Mouse (Mus musculus): Measurements from ENCODE around the gene Hrct1. TPM values are rescaled to one million over a fixed set of nuclear protein-coding genes. Genes with fewer than 3 reads are reported as not detected.

The Hrct1 gene
- polyA plus RNA-seq, 2 experiments: 2.1 to 3.2 TPM

DNA sequence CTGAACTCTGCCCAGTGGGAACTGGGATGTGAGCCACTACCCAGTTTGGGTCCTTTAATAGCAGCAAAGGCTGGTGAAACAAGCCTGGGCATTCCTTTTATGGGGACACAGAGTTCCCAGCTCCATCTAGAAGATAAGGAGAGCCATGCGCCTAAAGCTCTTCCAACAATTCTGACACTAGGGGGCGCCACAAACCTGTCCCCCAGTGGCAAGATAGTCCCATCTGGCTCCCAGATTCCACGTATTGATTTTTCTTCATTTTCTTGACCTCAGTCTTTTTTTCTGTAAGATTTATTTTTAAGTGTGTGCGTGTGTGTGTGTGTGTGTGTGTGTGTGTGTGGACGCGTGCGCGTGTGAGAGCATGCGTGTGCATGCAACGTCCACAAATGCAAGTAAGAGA lies 33.5 kb downstream of the Hrct1 start:
- ATAC-seq (ENCODE audit: low FRiP score, low read depth) (no peak), DNase-seq (ENCODE audit: low spot score) (peak; percentile 26)
- peaks cover 10% of the 10 kb centered on the region; the same call in 1 of the 2 replicates for H3K4me1 ChIP-seq (ENCODE audit: control insufficient read depth, insufficient read depth, low read length)
- no peaks in the 10 kb centered on the region for H3K27me3 ChIP-seq (ENCODE audit: control insufficient read depth, insufficient read depth, low read length)
- H3K4me3 ChIP-seq (replicated peaks; ENCODE audit: low read length): no peak overlapping the region
- H3K36me3 ChIP-seq (ENCODE audit: control insufficient read depth, insufficient read depth, low read length): no peaks in the 10 kb centered on the region
- TF ChIP-seq POLR2A (IDR thresholded peaks at IDR 0.05; ENCODE audit: borderline replicate concordance, extremely low read depth, insufficient read depth, insufficient read length): no peak
- H3K9ac ChIP-seq (ENCODE audit: low read depth, low read length, severe bottlenecking): no peak overlapping the region
- no peak overlapping the region for H3K4me2 ChIP-seq (replicated peaks; ENCODE audit: low read depth, low read length, severe bottlenecking)
- H3K27ac ChIP-seq (replicated peaks; ENCODE audit: low read depth, low read length): peak overlapping the region; percentile 45
- no peaks in the 10 kb centered on the region for H3K9me3 ChIP-seq (ENCODE audit: control insufficient read depth, low read length)
- 68% methylated on average over 10 of the region's 10 CpGs for WGBS

DNA sequence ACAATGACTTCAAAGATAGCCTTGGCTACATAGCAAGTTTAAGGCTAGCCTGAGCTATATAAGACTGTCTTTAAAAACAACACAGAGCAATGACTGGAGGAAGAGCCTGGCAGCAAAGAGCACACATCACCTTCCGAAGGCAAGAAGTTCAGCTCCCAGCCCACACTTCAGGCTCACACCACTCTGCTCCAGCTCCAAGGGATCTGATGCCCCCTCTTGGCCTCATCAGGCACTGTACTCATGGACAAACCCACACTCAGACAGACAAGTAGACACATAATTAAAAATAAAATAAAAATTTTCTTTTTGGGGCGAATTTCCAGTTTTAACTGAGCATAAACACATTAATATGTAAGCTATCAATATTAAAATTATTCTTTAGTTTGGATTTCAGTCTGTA lies 34.3 kb downstream of the Hrct1 start:
- no peaks in the 10 kb centered on the region for H3K36me3 ChIP-seq (ENCODE audit: control insufficient read depth, insufficient read depth, low read length)
- H3K4me2 ChIP-seq (replicated peaks; ENCODE audit: low read depth, low read length, severe bottlenecking): no peak overlapping the region
- no peak overlapping the region for H3K9ac ChIP-seq (ENCODE audit: low read depth, low read length, severe bottlenecking)
- no peaks in the 10 kb centered on the region for H3K27me3 ChIP-seq (ENCODE audit: control insufficient read depth, insufficient read depth, low read length)
- TF ChIP-seq POLR2A (IDR thresholded peaks at IDR 0.05; ENCODE audit: borderline replicate concordance, extremely low read depth, insufficient read depth, insufficient read length): no peak
- ATAC-seq (ENCODE audit: low FRiP score, low read depth) (no peak), DNase-seq (ENCODE audit: low spot score) (no peak)
- 83% methylated on average over 2 of the region's 2 CpGs for WGBS
- H3K4me3 ChIP-seq (replicated peaks; ENCODE audit: low read length): no peak overlapping the region
- H3K9me3 ChIP-seq (ENCODE audit: control insufficient read depth, low read length): no peaks in the 10 kb centered on the region
- no peak overlapping the region for H3K27ac ChIP-seq (replicated peaks; ENCODE audit: low read depth, low read length)
- peaks cover 10% of the 10 kb centered on the region; the same call in 1 of the 2 replicates for H3K4me1 ChIP-seq (ENCODE audit: control insufficient read depth, insufficient read depth, low read length)

DNA sequence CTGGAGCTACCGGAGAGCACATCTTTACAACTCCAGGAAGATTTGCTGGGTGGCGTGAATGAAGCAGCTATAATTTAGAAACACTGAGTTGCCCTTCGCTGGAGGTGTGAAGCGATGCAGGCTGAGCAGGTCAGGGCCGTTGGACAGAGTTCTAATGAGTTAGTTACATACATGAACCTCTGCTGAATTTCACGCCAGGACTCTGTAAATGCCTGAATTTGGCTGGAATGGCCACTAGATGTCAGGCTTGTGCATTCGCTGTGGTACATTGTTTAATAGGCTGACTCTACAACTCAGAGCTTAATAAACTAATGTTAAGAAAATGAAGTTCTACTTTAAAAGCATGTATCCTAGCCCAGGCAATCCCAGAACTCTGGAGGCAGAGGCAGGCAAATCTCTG lies 36.4 kb downstream of the Hrct1 start:
- no peak for TF ChIP-seq POLR2A (IDR thresholded peaks at IDR 0.05; ENCODE audit: borderline replicate concordance, extremely low read depth, insufficient read depth, insufficient read length)
- peak; percentile 55; the same call in 1 of the 2 replicates for ATAC-seq (ENCODE audit: low FRiP score, low read depth)
- H3K4me3 ChIP-seq (replicated peaks; ENCODE audit: low read length): no peak overlapping the region
- no peak overlapping the region for H3K9ac ChIP-seq (ENCODE audit: low read depth, low read length, severe bottlenecking)
- 20% methylated on average over 7 of the region's 7 CpGs for WGBS
- no peaks in the 10 kb centered on the region for H3K9me3 ChIP-seq (ENCODE audit: control insufficient read depth, low read length)
- no peaks in the 10 kb centered on the region for H3K36me3 ChIP-seq (ENCODE audit: control insufficient read depth, insufficient read depth, low read length)
- peaks cover 8% of the 10 kb centered on the region; the same call in 1 of the 2 replicates for H3K4me1 ChIP-seq (ENCODE audit: control insufficient read depth, insufficient read depth, low read length)
- DNase-seq (ENCODE audit: low spot score): peak; percentile 83
- no peak overlapping the region for H3K27ac ChIP-seq (replicated peaks; ENCODE audit: low read depth, low read length)
- H3K4me2 ChIP-seq (replicated peaks; ENCODE audit: low read depth, low read length, severe bottlenecking): no peak overlapping the region
- H3K27me3 ChIP-seq (ENCODE audit: control insufficient read depth, insufficient read depth, low read length): no peaks in the 10 kb centered on the region

DNA sequence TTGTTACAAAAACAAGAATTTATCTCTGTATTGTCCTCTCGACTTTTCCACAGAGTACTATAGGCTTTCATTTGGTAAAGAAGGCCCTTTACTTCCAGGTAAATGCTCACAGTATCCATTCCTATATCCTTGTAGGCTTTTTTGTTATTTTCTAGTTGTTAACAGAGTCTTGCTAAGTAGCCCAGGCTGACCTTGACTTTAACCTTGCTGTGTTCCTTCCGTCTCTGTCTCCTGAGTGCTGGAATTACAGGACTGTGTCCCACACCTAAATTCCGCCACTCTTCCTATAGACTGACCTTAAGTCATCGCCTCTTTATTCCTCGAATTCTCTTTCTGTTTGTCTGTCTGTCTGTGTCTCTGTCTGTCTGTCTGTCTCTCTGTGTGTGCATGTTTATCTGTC lies 41.4 kb downstream of the Hrct1 start:
- Histone ChIP-seq H3K9ac (ENCODE audit: low read depth, low read length, severe bottlenecking) (no peak overlapping the region), H3K27ac (replicated peaks; ENCODE audit: low read depth, low read length) (no peak overlapping the region), H3K4me1 (ENCODE audit: control insufficient read depth, insufficient read depth, low read length) (no peaks in the 10 kb centered on the region), H3K27me3 (ENCODE audit: control insufficient read depth, insufficient read depth, low read length) (no peaks in the 10 kb centered on the region), H3K4me2 (replicated peaks; ENCODE audit: low read depth, low read length, severe bottlenecking) (no peak overlapping the region), H3K4me3 (replicated peaks; ENCODE audit: low read length) (no peak overlapping the region), H3K36me3 (ENCODE audit: control insufficient read depth, insufficient read depth, low read length) (no peaks in the 10 kb centered on the region), H3K9me3 (ENCODE audit: control insufficient read depth, low read length) (no peaks in the 10 kb centered on the region)
- ATAC-seq (ENCODE audit: low FRiP score, low read depth): no peak
- WGBS: 81% methylated on average over 5 of the region's 5 CpGs
- no peak for DNase-seq (ENCODE audit: low spot score)
- no peak for TF ChIP-seq POLR2A (IDR thresholded peaks at IDR 0.05; ENCODE audit: borderline replicate concordance, extremely low read depth, insufficient read depth, insufficient read length)

DNA sequence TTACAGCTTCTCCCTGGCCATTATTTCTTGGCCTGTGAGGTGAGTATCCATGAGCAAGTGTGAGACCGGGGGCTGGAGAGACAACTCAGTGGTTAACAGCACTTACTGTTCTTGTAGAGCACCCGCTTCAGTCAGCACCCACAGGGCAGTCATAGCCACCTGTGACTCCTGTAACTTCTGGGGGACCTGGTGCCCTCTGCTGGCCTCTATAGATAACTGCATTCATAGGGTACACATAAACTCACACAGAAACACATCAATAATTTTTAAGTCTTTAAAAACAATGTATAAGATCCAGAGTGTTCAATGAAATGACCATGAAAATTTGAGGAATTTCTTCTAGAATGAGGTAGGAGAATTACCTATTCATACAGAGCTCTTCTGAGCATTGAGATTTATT lies 42.4 kb downstream of the Hrct1 start:
- no peak for ATAC-seq (ENCODE audit: low FRiP score, low read depth)
- H3K9me3 ChIP-seq (ENCODE audit: control insufficient read depth, low read length): no peaks in the 10 kb centered on the region
- WGBS: 94% methylated on average over 2 of the region's 2 CpGs

DNA sequence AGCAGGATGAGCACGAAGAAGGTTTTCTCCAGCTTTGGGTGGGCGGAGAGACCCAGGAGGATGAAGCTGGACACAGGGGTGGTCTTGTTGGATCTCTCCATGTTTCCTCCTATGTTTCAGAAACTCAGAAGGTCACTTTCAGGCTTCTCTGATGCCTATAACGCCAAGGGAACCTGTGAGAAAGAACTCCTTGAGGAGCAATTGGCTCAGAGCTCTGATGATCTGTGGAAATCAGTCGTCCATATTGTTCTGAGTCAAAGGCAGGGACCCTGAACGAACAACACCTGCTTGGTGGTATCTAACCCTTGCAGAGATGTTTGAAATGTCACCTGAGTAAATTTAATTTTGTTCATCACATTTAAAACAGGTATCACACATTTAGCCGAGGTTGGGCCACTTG lies 43.9 kb downstream of the Hrct1 start, which contains the start of gene Olfr159:
Gene Olfr159, minus strand, starts transcription at position 101 of the 400 bp plus-strand sequence.
- no peak for TF ChIP-seq POLR2A (IDR thresholded peaks at IDR 0.05; ENCODE audit: borderline replicate concordance, extremely low read depth, insufficient read depth, insufficient read length)
- no peaks in the 10 kb centered on the region for H3K9me3 ChIP-seq (ENCODE audit: control insufficient read depth, low read length)
- ATAC-seq (ENCODE audit: low FRiP score, low read depth): no peak
- no peak within 1 kb of the TSS for H3K4me2 ChIP-seq (replicated peaks; ENCODE audit: low read depth, low read length, severe bottlenecking)
- H3K36me3 ChIP-seq (ENCODE audit: control insufficient read depth, insufficient read depth, low read length): no peaks in the 10 kb centered on the region
- no peaks in the 10 kb centered on the region for H3K27me3 ChIP-seq (ENCODE audit: control insufficient read depth, insufficient read depth, low read length)
- H3K27ac ChIP-seq (replicated peaks; ENCODE audit: low read depth, low read length): no peak within 1 kb of the TSS
- 81% methylated on average over 6 of the region's 6 CpGs for WGBS
- no peak within 1 kb of the TSS for H3K9ac ChIP-seq (ENCODE audit: low read depth, low read length, severe bottlenecking)
- no peak for DNase-seq (ENCODE audit: low spot score)
- no peak within 1 kb of the TSS for H3K4me3 ChIP-seq (replicated peaks; ENCODE audit: low read length)
- H3K4me1 ChIP-seq (ENCODE audit: control insufficient read depth, insufficient read depth, low read length): no peaks in the 10 kb centered on the region

More for the DNA sequence above, 42.4 kb downstream of the Hrct1 start:
- no peaks in the 10 kb centered on the region for H3K4me1 ChIP-seq (ENCODE audit: control insufficient read depth, insufficient read depth, low read length)
- no peak overlapping the region for H3K4me2 ChIP-seq (replicated peaks; ENCODE audit: low read depth, low read length, severe bottlenecking)
- no peak overlapping the region for H3K9ac ChIP-seq (ENCODE audit: low read depth, low read length, severe bottlenecking)
- no peaks in the 10 kb centered on the region for H3K36me3 ChIP-seq (ENCODE audit: control insufficient read depth, insufficient read depth, low read length)
- no peak for TF ChIP-seq POLR2A (IDR thresholded peaks at IDR 0.05; ENCODE audit: borderline replicate concordance, extremely low read depth, insufficient read depth, insufficient read length)
- H3K27ac ChIP-seq (replicated peaks; ENCODE audit: low read depth, low read length): no peak overlapping the region
- H3K4me3 ChIP-seq (replicated peaks; ENCODE audit: low read length): no peak overlapping the region
- DNase-seq (ENCODE audit: low spot score): no peak
- no peaks in the 10 kb centered on the region for H3K27me3 ChIP-seq (ENCODE audit: control insufficient read depth, insufficient read depth, low read length)
